Mouse (Mus musculus) gastrocnemius, adult 8-10 months (tissue): ENCODE data around the gene Dmrt3. TPM values are rescaled to one million over a fixed set of nuclear protein-coding genes. Genes with fewer than 3 reads are reported as not detected.

Experiments
- DNase-seq, 2 experiments: peaks; one replicate each; pipeline ENCODE4 v3.0.0; 2022; ENCODE audit warnings: low spot score in 2 of 2
- total RNA-seq, 4 experiments: library from RNA; stranded (reverse); gene quantifications; 2 replicates each; pipeline ENCODE4 v1.2.4; 2022

Dmrt3 gene
- total RNA-seq, 4 experiments from 2014 or later, result not detected

DNA sequence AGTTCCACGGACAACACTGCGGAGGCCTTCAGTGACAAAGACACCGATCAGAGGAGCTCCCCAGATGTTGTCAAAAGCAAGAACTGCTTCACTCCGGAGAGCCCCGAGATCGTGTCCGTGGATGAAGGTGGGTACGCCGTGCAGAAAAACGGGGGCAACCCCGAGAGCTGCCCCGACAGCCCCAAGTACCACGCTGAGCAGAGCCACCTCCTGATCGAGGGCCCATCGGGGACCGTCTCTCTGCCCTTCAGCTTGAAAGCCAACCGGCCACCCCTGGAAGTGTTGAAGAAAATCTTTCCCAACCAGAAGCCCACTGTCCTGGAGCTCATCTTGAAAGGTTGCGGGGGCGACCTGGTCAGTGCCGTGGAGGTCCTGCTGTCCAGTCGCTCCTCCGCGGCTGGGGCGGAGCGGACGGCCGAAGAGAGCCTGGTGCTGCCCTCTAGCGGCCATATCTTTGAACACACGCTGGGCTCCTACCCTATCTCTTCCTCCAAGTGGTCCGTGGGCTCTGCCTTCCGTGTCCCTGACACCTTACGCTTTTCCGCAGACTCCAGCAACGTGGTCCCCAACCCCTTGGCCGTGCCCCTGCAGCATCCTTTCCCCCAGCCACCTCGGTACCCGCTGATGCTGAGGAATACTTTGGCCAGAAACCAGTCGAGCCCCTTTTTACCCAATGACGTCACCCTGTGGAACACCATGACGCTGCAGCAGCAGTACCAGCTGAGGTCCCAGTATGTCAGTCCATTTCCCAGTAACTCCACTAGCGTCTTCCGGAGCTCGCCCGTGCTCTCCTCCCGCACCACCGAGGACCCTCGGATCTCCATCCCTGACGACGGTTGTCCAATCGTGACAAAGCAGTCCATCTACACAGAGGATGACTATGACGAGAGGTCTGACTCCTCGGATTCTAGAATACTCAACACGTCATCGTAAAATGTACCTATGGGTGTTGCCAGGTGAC is 12.5 kb downstream of the Dmrt3 start:
- DNase-seq, result peak; percentile 17 to 45

DNA sequence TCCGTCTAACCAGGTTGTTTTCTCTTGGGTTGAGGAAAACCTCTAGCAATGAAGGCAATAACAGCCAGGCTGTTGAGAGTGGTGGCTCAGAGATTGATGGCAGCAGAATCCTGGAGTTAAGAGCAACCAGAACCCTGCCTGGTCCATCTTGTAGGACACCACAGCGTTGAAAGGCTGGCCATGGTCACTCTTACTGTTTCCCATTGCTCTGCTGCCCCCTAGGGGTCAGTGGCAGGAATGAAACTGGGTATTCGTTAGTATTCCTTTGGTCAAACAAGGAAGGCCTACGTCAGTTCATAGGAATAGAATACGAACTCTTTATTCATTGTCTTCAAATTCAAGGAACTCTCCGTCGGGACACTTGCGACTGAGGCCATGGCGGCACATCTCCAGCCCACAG is 18.4 kb downstream of the Dmrt3 start:
- peak; percentile 22 to 24 for DNase-seq

DNA sequence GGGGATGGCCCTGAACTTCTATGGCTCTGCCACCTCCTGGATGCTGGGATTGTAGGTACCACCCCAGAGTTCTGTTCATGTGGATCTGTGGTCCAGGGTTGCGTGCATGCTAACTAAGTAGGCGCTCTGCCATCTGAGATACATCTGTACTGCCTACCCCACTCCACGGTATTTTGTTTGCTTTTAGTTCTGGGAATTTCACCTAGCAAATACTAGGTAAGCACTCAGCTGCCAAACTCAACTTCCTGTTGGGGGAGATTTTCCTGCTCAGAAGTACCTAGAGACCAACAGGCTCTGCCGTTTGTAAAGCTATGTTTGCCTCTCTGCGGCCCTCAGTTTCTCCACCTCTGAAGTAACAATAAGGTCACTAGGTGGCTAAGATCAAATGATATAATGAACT is 25.0 kb downstream of the Dmrt3 start:
- DNase-seq, result no peak

DNA sequence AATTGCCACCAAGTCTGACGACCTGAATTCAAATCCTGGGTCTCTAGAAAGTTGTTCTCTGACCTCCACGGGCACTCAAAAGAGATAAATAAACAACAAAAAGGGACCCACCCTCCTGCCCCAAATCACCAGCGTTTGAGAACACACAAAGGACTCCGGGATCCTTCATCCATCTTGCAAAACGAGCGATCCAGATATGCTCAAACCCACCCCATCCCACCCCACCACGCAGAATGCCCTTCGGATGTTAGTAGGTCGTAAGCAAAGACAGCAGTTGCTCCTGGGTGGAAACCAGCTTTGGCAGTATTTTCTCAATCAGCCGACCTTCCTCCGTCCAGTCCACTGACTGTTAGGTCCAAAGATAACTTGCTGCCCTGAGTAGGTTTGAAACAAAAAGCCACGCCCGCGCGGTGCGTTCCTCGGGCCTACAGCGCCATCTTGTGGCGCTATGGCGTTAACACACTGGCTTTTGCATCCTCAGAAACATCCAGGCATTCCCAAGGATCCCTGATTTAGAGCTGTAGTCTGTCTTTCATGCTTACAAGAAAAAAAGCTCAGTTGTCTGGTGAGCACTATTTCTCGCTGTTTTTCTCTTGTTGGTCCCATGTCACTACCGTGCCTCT is 25.6 kb downstream of the Dmrt3 start:
- peak; percentile 17 to 53 for DNase-seq

DNA sequence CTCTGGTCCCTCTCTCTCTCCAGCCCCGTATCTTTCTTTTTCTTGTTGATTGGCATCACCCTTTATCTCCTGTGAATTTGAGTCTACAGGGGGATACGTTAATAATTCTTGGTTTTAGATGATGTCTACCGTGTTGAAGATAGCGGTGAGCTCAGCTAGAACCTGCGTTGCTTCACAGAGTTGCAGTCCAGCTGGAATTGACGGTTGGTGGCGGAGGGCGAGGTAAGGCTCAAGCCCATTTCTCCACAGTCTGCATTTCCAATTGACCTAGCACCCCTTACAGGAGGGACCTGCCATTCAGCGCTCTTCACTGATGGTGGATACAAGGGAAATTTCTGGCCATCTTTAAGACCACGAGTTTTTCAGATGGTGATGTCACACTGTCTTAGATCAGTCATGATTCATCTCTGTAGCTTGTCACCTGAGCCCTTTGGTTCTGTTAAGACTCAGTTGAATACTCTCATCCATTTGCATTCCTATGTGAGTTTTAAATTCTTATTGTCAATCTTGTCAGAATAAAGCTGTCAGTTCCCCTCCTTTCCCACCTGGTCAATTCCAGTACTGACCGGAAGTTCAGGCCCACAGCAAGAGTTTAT is 28.8 kb downstream of the Dmrt3 start:
- no peak for DNase-seq

DNA sequence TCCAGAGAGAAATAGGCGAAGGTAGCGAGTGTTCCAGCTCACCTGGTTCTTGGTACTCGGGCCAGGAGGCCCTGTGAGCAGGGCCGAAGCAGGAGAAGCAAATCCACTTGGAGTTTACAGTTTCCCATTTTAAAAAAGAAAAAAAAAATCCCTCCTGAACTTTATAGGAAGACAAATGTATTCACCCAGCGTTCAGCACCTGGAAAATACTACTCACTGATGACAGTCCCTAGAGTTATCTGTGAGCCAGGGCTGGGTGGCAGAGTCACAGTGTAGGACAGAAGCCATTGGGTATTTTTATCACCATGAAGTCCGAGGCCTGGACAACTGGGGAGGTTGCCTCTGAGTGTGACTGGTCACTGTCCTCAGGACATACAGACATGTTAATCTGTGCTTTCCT is 31.7 kb downstream of the Dmrt3 start:
- no peak for DNase-seq

DNA sequence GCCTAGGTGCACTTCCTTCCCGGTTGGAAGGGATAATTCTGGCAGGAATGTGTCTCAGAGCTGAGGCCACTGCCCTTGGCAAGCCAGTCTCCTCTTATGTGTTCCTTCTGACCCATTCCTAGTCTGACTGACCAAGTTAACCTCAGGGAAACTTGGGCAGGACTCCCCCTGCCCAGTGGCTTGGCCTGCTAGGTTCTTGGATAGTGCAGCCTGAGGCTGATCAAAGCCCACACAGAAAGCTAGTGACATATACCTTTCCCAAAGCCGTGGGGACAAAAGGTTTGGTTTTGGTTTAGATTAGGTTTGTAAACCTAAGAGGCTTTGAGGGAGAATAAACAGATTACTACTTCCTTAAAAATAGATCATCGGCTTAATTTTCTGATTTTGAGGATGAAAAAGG is 37.0 kb downstream of the Dmrt3 start:
- no peak for DNase-seq

DNA sequence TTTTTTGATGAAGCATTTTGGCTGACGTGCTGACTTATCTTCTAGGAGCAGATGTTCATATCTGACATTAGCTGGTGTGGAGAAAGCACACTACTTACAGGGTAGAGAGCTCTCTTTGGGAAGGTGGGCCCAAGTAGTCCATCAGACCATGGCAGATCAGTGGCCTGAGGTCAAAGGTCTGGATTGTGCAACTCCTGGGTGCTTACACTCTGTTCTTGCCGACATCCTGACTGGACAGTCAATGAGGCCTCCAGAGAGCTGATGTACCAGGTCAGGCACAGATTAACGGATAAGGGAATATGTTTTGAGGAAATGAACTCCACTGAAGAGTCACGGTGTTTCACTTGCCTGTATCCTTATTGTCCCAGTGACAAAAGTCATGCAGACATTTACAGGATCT is 38.6 kb downstream of the Dmrt3 start:
- no peak for DNase-seq

DNA sequence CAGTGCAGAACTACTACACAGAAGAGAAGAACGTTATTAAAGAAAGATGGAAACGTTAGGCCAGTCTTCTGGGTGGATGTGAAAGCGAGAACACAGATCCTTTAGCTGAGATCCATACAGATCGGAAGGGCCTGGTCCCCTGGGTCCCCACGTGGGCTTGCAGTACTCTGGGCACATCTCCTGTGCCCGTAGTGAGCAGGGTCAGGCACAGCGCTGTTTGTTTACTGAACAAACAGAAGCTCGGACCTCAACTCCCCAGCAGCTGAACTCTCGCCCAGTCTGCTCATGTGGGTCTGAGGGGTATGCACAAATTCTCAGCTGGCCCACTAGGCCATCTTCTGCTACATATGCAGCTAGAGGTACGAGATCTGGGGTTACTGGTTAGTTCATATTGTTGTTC is 40.4 kb downstream of the Dmrt3 start:
- no peak for DNase-seq

DNA sequence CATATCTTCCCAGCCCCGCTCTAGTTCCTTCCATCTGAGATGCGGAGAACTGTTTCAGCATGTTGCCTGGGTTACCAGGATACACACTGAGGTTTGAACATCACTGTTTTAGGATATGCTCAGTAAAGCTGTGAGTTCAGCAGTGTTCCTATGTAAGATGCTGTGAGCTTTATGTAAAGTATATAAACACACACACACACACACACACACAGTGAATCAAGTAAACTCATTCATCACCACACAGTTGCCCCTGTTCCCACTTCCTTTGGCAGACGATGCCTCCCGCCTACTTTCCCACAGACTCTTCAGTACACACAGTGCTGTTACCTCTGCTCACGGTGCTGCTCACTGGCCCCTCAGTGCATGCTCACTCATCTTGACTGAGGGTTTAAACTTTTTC is 42.5 kb downstream of the Dmrt3 start:
- DNase-seq, result no peak

DNA sequence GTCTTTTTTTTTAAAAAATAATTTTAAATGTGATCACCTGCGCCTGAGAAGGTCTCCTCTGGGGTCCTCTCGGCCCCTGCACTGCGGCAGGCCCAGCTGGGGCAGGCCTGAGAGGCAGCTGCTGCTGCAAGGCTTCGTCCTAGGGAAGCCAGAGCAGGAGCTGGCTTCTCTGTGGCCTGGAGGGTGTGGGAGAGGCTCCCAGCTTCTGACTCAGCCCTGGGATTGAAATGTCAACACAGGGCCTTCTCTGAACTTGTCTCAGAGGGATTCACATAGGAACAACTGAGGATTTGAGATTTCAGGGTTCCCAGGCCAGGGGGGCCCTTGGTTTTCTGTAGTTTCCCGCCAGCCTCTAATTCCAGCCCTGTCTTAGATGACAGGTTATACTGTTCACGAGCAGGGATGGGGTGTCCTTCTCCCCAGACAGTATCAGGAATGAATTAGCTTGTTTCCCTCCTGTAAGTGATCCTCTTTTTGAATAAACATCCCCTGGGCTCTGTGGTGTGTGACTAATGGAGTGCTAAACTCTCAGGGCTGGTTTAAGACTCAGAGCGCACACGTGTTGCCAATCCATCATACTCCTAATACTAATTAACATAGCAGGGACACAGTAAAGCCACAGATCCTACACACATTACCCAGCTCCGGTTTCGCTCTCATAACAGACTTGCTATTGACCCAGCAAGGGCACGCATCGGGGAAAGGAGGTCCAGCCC is 44.1 kb downstream of the Dmrt3 start:
- peak in 1 of 2 experiments; percentile 15 for DNase-seq

DNA sequence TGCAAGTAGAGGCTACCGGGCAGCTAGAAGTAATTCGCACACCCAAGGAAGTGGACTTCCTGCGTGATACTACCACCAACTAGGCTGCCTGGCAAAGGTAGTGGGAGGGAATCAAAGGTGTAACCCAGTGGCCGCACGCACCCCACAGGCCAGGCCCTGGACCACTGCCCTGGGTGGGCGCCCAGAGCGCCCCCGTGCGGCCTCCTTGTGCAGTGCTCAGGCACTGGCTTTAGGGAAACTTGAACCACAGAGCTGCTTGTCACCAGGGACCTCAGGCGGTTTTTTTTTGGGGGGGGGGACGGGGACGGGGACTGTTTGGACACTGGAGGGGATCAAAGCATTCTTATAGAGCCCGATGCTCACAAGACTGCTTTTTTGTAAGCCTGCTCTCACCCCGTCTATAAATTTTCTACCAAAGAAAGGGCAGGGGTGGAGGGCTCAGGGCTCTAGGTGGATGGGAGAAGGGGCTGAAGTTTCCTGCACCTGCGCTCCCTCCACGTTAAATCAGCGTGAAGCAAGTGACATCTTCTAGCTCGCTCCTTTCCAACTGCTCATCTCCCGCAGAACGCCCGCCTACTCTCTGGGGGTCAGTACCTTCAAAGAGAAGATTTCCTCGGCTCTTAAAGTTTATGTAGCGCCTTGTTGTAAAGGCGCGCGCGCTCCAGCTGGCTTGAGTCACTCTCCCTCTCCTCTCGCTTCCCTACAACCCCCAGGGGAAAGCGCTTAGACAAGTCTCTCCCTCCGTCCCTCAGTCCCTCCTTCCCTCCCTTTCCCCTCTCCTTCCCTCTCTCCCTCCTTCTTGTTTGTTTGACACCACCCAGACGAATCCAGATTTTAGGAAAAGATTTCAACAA is 55.6 kb downstream of the Dmrt3 start:
- no peak for DNase-seq

DNA sequence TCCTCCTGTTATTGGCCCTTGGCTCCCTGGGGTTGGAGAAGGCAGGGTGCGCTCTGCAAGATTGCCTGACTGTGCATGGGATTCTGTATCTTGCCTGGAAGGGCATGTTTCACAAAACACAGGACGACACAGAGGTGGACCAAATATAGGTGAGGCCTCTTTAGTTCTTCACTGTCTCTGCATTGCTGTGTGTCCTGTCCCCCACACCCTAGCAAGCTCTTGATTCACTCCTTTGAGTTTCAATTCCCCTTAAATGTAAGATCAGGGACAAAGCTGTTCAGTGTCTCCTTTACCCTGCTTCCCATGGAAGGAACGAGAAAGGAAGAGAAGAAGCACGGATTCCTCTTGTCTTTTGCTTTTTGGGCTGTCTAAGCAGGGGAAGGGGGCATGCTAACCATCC is 57.7 kb downstream of the Dmrt3 start:
- DNase-seq, result no peak

DNA sequence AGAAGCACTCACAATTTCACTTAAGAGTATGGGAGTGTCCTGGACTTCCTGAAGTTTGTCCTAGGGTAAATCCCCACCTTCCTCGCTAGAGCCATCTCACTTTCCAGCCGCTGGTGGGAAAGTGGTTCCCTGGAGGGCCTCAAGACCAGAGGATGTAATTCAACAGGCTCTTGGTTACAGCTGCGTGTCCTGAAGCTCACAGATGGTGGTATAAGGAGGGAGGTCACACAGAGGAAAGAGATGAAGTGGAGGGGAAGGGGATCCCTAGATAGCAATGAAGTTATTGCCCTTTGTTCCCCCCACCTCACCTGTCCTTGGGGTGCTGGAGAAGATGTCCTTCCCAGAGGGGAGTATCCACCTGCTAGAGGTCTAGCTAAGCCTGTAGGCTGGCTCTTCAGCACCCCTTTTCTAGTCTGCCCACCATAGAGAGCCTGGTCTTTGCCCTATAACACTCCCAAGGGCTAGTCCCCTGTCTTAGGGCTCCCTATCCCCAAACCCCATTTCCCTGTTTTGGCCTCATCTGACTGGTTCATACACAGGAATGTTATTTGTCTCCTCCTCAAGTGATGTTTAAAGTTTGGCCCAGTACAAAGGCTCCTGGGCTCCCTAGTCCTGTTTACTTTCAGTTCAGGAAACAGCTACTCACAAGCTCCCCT is 59.6 kb downstream of the Dmrt3 start:
- no peak for DNase-seq

DNA sequence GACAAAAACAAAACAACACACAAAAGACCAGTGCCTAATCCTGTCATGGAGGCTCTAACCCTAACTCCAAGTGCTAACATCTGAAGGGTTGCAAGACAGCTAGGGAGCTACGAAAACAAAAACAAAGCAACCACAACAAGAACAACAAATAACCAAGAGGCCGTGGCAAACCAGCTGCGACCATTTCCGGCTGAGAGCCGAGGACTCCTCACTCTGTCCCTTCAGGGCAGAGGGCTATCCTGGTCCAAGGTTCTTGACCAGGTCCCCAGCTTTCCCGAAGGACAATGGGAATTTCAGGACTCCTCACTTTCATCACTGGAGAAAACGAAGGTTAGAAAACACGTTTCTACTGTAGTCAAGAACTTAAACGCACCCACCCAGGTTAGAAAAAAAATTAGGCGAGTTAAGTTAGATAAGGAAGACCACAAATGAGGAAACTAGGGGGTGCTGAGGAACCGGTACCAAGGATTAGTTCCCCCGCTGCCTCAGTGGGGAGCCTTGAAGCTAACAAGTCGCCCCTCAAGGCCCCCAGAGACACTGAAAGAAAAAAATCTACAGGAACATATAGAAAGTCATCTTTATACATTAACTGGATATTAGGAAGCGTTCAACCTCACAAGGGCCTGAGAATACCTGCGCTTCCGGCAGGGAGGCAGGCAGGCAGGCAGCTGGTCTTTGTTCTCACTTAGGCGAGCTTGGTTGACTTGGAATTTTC is 60.6 kb downstream of the Dmrt3 start:
- no peak for DNase-seq

DNA sequence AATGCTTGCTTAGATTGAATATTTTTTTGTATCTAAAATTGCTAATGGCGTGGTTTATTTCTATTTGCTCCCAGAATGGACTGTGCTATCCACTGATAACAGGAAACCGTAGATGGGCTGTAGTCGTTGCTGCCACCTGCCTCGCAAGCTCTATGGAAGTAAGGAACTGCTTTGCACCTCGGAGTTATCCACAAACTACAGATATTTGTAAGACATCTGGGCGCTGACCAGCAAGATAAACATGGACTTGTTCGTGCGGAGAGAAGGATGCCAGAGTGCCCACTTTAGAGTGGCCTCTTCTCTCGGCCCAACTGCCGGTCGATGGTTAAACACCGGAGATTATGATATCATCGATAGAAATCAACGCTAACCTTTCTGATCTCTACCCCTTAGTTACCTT is 61.6 kb downstream of the Dmrt3 start:
- no peak for DNase-seq

DNA sequence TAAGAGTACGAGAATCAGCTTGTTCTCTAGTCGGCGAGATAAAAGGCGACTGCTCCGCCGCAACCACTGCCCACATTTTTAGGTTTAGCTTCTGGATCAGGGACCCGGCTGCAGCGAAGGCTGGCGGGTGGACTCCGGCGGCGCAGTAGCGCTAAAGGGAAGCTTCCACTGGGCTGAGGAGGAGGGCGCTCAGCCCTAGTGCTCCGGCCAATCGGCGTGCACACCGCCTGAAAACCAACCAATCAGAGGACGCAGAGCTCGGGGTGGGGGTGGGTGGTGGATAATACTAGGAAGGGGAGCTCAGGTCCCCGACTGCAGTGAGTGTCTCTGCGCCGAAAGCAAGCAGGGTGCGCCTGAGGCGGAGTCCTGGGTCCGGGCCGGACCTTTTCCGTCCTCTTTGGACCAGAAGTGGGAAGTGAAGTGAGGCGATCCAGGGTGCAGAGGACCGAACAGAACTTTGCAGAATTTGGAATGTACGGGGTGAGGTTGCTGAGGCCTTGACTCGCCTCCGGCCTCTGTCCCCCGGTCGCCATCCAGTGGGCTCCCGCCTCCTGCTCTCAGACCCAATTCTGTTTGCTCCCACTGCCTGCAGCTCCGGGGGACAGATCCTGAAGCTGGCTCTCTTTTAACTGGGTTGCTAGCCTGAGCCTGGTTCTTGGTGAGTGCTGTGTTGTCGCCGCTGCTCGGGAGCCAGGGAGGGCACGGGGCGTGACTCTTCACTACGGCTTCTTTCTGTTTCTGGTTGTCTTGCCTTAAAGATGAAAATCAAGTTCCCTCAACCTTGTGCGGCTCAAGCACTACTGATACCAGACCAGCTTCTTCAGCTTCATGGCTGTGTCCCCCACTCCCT is 62.2 kb downstream of the Dmrt3 start, which contains the start of gene Dmrt2:
Dmrt2 (plus strand) TSS at position 311 of the 850 bp plus-strand sequence.
- DNase-seq, result peak; percentile 61 to 80
